Mouse (Mus musculus): ENCODE data around the gene Fxyd2. TPM values are rescaled to one million over a fixed set of nuclear protein-coding genes. Genes with fewer than 3 reads are reported as not detected.
A peak's percentile ranks its signal among the peaks of the same experiment; 100 is the strongest.

Gene Fxyd2
- polyA plus RNA-seq, 1 experiment = 0.07 TPM

DNA sequence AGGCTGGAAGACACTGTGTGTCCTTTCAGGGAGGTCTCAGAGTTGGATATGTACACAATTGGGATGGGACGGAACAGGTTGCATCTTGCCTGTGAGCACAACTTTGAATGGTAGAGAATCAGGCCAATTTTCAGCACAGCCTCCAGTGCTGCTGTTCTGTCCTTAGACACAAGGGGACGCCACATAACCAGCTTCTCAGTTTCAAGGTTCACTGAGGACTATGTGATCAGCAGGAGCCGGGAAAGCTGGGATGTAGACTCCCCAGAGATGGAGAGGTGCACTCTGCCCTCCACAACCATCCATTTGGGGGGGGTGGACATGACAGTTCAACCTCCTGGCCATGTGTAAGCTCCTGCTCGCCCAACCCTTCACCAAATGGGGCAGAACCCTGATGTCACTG is 16.4 kb downstream of the Fxyd2 start:
- Histone ChIP-seq H3K36me3 (ENCODE audit: control insufficient read depth, insufficient read depth) (no peaks in the 10 kb centered on the region), H3ac (ENCODE audit: control insufficient read depth, insufficient read length) (no peak overlapping the region), H3K4me2 (ENCODE audit: low read depth) (no peak overlapping the region), H3K27me3 (ENCODE audit: control insufficient read depth, insufficient read depth, insufficient read length) (no peaks in the 10 kb centered on the region), H3K4me3 (no peak overlapping the region), H3K79me2 (ENCODE audit: control insufficient read depth, insufficient read depth) (no peaks in the 10 kb centered on the region)
- TF ChIP-seq SRF (IDR thresholded peaks at IDR 0.05; ENCODE audit: control insufficient read depth, insufficient read length, low read depth) = no peak
- no peak for TF ChIP-seq TCF12 (IDR thresholded peaks at IDR 0.05; ENCODE audit: insufficient read depth, poor library complexity, severe bottlenecking)
- no peak for TF ChIP-seq POLR2A (IDR thresholded peaks at IDR 0.05; ENCODE audit: insufficient read length, low read depth)
- TF ChIP-seq MYOD1 (IDR thresholded peaks at IDR 0.05; ENCODE audit: control insufficient read depth in 1 of 3, insufficient read length in 2 of 3, low read depth in 2 of 3) = no peak
- TF ChIP-seq MYOG (IDR thresholded peaks at IDR 0.05; ENCODE audit: control insufficient read depth in 1 of 3, insufficient read depth in 1 of 3, insufficient read length in 2 of 3, low read depth in 2 of 3) = no peak
- TF ChIP-seq REST (IDR thresholded peaks at IDR 0.05; ENCODE audit: insufficient read depth, insufficient read length) = no peak
- TF ChIP-seq USF1 (IDR thresholded peaks at IDR 0.05; ENCODE audit: low read depth) = no peak
- TF ChIP-seq E2F4 (IDR thresholded peaks at IDR 0.05; ENCODE audit: insufficient read depth) = no peak
- TF ChIP-seq POLR2AphosphoS2 (IDR thresholded peaks at IDR 0.05; ENCODE audit: insufficient read length, low read depth) = no peak
- no peak for TF ChIP-seq CEBPB (IDR thresholded peaks at IDR 0.05; ENCODE audit: insufficient read depth, poor library complexity, severe bottlenecking)
- TF ChIP-seq MAX (IDR thresholded peaks at IDR 0.05; ENCODE audit: low read depth) = no peak
- no peak for TF ChIP-seq TCF3 (IDR thresholded peaks at IDR 0.05; ENCODE audit: insufficient read length, low read depth)

- TF ChIP-seq TCF12 (IDR thresholded peaks at IDR 0.05; ENCODE audit: insufficient read depth, poor library complexity, severe bottlenecking) = no peak
- no peak for TF ChIP-seq MYOD1 (IDR thresholded peaks at IDR 0.05; ENCODE audit: control insufficient read depth in 1 of 3, insufficient read length in 2 of 3, low read depth in 2 of 3)
- TF ChIP-seq USF1 (IDR thresholded peaks at IDR 0.05; ENCODE audit: low read depth) = no peak
- no peak for TF ChIP-seq TCF3 (IDR thresholded peaks at IDR 0.05; ENCODE audit: insufficient read length, low read depth)
- TF ChIP-seq REST (IDR thresholded peaks at IDR 0.05; ENCODE audit: insufficient read depth, insufficient read length) = no peak
- TF ChIP-seq SRF (IDR thresholded peaks at IDR 0.05; ENCODE audit: control insufficient read depth, insufficient read length, low read depth) = no peak
- no peak for TF ChIP-seq MYOG (IDR thresholded peaks at IDR 0.05; ENCODE audit: control insufficient read depth in 1 of 3, insufficient read depth in 1 of 3, insufficient read length in 2 of 3, low read depth in 2 of 3)
- no peak for TF ChIP-seq E2F4 (IDR thresholded peaks at IDR 0.05; ENCODE audit: insufficient read depth)
- no peak for TF ChIP-seq MAX (IDR thresholded peaks at IDR 0.05; ENCODE audit: low read depth)
- no peak for TF ChIP-seq POLR2AphosphoS2 (IDR thresholded peaks at IDR 0.05; ENCODE audit: insufficient read length, low read depth)
- TF ChIP-seq POLR2A (IDR thresholded peaks at IDR 0.05; ENCODE audit: insufficient read length, low read depth) = no peak
- TF ChIP-seq CEBPB (IDR thresholded peaks at IDR 0.05; ENCODE audit: insufficient read depth, poor library complexity, severe bottlenecking) = no peak
- Histone ChIP-seq H3K79me2 (ENCODE audit: control insufficient read depth, insufficient read depth) (no peaks in the 10 kb centered on the region), H3K4me3 (no peak overlapping the region), H3K27me3 (ENCODE audit: control insufficient read depth, insufficient read depth, insufficient read length) (peaks cover 5% of the 10 kb centered on the region), H3ac (ENCODE audit: control insufficient read depth, insufficient read length) (no peak overlapping the region), H3K36me3 (ENCODE audit: control insufficient read depth, insufficient read depth) (no peaks in the 10 kb centered on the region), H3K4me2 (ENCODE audit: low read depth) (peak overlapping the region; percentile 68)
Observed at GRCm38 (mm10) chr9:45417245-45417644, 17.8 kb downstream of the Fxyd2 start.

DNA sequence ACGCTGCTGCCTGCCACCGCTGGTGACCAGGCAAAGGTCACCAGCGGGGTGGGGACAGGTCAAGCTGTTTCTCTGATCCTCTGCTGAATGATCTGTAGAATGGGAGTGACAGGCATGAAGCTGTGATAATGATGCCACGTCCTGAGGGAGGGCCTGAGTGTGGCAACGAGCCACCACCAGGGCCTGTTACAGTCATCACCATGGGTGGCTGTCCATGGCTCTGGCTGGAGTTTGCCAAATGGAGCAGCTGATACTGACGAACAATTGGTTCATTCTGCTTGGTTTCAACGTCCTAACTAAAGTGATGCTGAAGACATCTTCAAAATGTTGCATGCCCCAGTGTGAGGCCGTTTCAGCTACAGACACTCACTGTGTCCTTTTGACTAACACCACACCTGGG is 18.8 kb downstream of the Fxyd2 start:
- H3ac ChIP-seq (ENCODE audit: control insufficient read depth, insufficient read length) = no peak overlapping the region
- no peak overlapping the region for H3K4me3 ChIP-seq
- no peaks in the 10 kb centered on the region for H3K36me3 ChIP-seq (ENCODE audit: control insufficient read depth, insufficient read depth)
- no peak for TF ChIP-seq TCF12 (IDR thresholded peaks at IDR 0.05; ENCODE audit: insufficient read depth, poor library complexity, severe bottlenecking)
- TF ChIP-seq MYOD1 (IDR thresholded peaks at IDR 0.05; ENCODE audit: control insufficient read depth in 1 of 3, insufficient read length in 2 of 3, low read depth in 2 of 3) = no peak
- no peak for TF ChIP-seq POLR2A (IDR thresholded peaks at IDR 0.05; ENCODE audit: insufficient read length, low read depth)
- no peak for TF ChIP-seq CEBPB (IDR thresholded peaks at IDR 0.05; ENCODE audit: insufficient read depth, poor library complexity, severe bottlenecking)
- TF ChIP-seq POLR2AphosphoS2 (IDR thresholded peaks at IDR 0.05; ENCODE audit: insufficient read length, low read depth) = no peak
- no peak for TF ChIP-seq SRF (IDR thresholded peaks at IDR 0.05; ENCODE audit: control insufficient read depth, insufficient read length, low read depth)
- TF ChIP-seq MYOG (IDR thresholded peaks at IDR 0.05; ENCODE audit: control insufficient read depth in 1 of 3, insufficient read depth in 1 of 3, insufficient read length in 2 of 3, low read depth in 2 of 3) = no peak
- TF ChIP-seq TCF3 (IDR thresholded peaks at IDR 0.05; ENCODE audit: insufficient read length, low read depth) = no peak
- no peak for TF ChIP-seq MAX (IDR thresholded peaks at IDR 0.05; ENCODE audit: low read depth)
- no peak for TF ChIP-seq REST (IDR thresholded peaks at IDR 0.05; ENCODE audit: insufficient read depth, insufficient read length)
- TF ChIP-seq E2F4 (IDR thresholded peaks at IDR 0.05; ENCODE audit: insufficient read depth) = no peak
- TF ChIP-seq USF1 (IDR thresholded peaks at IDR 0.05; ENCODE audit: low read depth) = no peak
- H3K79me2 ChIP-seq (ENCODE audit: control insufficient read depth, insufficient read depth) = no peaks in the 10 kb centered on the region
- peaks cover 7% of the 10 kb centered on the region for H3K27me3 ChIP-seq (ENCODE audit: control insufficient read depth, insufficient read depth, insufficient read length)
- no peak overlapping the region for H3K4me2 ChIP-seq (ENCODE audit: low read depth)

GRCm38 (mm10) chr9:45421209-45421608 is 21.7 kb downstream of the Fxyd2 start:
- no peak for TF ChIP-seq TCF12 (IDR thresholded peaks at IDR 0.05; ENCODE audit: insufficient read depth, poor library complexity, severe bottlenecking)
- no peak overlapping the region for H3K4me3 ChIP-seq
- no peaks in the 10 kb centered on the region for H3K79me2 ChIP-seq (ENCODE audit: control insufficient read depth, insufficient read depth)
- H3ac ChIP-seq (ENCODE audit: control insufficient read depth, insufficient read length) = no peak overlapping the region
- H3K27me3 ChIP-seq (ENCODE audit: control insufficient read depth, insufficient read depth, insufficient read length) = peaks cover 9% of the 10 kb centered on the region
- no peak overlapping the region for H3K4me2 ChIP-seq (ENCODE audit: low read depth)
- no peaks in the 10 kb centered on the region for H3K36me3 ChIP-seq (ENCODE audit: control insufficient read depth, insufficient read depth)

GRCm38 (mm10) chr9:45422761-45423298 is 23.4 kb downstream of the Fxyd2 start:
- Histone ChIP-seq H3K4me3 (no peak overlapping the region), H3K36me3 (ENCODE audit: control insufficient read depth, insufficient read depth) (no peaks in the 10 kb centered on the region), H3K4me2 (ENCODE audit: low read depth) (no peak overlapping the region), H3K27me3 (ENCODE audit: control insufficient read depth, insufficient read depth, insufficient read length) (peaks cover 13% of the 10 kb centered on the region), H3ac (ENCODE audit: control insufficient read depth, insufficient read length) (no peak overlapping the region), H3K79me2 (ENCODE audit: control insufficient read depth, insufficient read depth) (no peaks in the 10 kb centered on the region)
- TF ChIP-seq USF1 (IDR thresholded peaks at IDR 0.05; ENCODE audit: low read depth) = no peak
- no peak for TF ChIP-seq E2F4 (IDR thresholded peaks at IDR 0.05; ENCODE audit: insufficient read depth)
- TF ChIP-seq REST (IDR thresholded peaks at IDR 0.05; ENCODE audit: insufficient read depth, insufficient read length) = no peak
- TF ChIP-seq TCF12 (IDR thresholded peaks at IDR 0.05; ENCODE audit: insufficient read depth, poor library complexity, severe bottlenecking) = no peak
- no peak for TF ChIP-seq CEBPB (IDR thresholded peaks at IDR 0.05; ENCODE audit: insufficient read depth, poor library complexity, severe bottlenecking)
- TF ChIP-seq MAX (IDR thresholded peaks at IDR 0.05; ENCODE audit: low read depth) = no peak
- TF ChIP-seq MYOD1 (IDR thresholded peaks at IDR 0.05; ENCODE audit: control insufficient read depth in 1 of 3, insufficient read length in 2 of 3, low read depth in 2 of 3) = no peak
- TF ChIP-seq POLR2A (IDR thresholded peaks at IDR 0.05; ENCODE audit: insufficient read length, low read depth) = no peak
- TF ChIP-seq POLR2AphosphoS2 (IDR thresholded peaks at IDR 0.05; ENCODE audit: insufficient read length, low read depth) = no peak
- TF ChIP-seq SRF (IDR thresholded peaks at IDR 0.05; ENCODE audit: control insufficient read depth, insufficient read length, low read depth) = no peak
- TF ChIP-seq TCF3 (IDR thresholded peaks at IDR 0.05; ENCODE audit: insufficient read length, low read depth) = no peak
- no peak for TF ChIP-seq MYOG (IDR thresholded peaks at IDR 0.05; ENCODE audit: control insufficient read depth in 1 of 3, insufficient read depth in 1 of 3, insufficient read length in 2 of 3, low read depth in 2 of 3)
